Mouse (Mus musculus) C3H10T1/2 (cell line): Measurements from ENCODE around the gene Phlpp2. TPM values are rescaled to one million over a fixed set of nuclear protein-coding genes. Genes with fewer than 3 reads are reported as not detected.

Source experiments
- polyA plus RNA-seq, 2 experiments: library from polyadenylated mRNA; unstranded; fragments of >200 nt; fragmentation: generic; extraction: Trizol; gene quantifications; one replicate each; pipeline ENCODE4 v1.2.1; 2012; ENCODE audit warnings: missing spikeins in 2 of 2

Phlpp2 gene
- polyA plus RNA-seq: 1 to 10 TPM in 1 of 2 experiments, under 1 TPM in 1; 0.29 to 3.7 TPM

DNA sequence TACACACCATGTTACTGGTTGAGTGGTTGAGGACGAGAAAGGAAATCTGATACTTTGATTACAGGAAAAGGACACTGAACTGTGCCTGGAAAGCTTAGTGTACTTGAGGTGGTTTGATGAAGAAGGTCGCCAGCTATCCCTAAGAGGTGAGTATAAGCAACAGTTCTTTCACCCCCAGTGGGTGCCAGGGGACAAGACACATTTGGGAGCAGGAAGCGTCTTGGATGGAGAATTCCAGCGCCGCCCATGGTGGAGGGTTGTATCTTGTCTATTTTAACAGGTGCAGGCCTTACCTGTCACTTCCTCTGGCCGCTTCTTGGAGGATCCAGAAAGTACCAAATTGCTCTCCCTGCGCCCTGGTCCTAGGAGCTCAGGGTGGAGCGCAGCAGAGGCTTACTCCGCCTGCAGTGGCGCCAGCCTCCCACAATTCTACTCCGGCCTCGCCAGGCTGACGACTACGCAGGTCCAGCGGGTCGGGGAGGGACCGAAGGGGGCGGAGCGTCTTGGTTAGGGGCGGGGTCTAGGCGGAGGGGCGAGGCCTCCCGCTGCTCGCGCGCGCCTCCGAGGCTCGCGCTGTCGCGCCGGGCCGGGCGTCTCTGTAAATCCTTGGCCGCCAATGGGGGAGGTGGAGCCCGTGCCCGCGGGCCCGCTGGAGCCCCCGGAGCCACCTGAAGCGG lies at the start of gene Phlpp2:
Phlpp2 (plus strand) TSS at position 540 of the 677 bp plus-strand sequence.

DNA sequence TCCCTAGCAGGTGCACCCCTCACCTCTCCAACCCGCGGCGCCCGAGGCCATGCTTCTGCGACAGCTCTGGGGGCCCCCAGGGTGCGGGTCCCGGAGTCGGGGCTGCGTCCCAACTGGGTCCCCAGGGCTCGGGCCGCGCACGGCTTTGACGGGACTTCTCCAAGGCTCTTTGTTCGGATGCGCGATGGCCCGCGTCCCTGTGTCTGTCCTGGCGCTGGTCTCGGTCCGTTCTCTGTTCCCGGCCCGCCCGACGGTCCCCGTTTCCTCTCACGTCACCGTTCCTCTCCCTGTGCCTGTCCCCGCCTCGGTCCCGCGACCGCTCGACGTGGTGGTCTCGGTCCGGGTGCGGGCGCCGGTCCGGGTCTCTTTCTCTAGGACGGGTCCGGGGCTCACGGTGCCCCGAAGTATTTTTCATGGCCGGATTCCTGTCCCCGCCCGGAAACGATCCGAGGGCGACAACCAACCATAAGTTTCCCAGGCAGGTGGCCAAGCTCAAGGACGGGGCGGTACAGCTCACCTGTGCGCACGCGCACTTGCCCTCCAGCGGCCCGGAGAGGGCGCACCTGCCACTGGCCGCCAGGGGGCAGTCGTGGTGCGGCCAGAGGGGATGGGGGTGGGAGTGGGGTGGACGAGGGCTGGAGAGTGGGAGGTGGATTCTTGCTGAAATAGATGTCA lies 93.5 kb downstream of the Phlpp2 start, which contains the start of gene Marveld3:
Marveld3 (minus strand) TSS at position 511 of the 675 bp plus-strand sequence.

DNA sequence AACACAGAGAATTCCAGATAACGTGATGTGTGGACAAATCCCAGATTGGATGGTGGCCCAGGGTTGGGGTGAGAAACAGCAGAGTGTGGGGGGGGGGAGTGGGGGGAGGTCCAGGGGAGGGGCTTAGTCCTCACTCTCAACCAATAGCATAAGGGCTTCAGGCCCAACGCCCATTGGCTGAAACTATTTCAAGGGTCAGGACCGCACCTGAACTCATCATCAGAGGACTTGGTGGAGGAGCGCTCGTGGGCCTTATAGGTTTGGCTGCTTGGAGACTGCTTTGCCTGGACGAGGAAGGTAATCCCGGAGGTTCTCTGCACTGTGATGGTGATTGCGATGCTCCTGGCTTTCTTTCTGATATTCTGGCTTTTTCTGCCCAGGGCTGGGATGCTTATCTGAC lies 121.9 kb downstream of the Phlpp2 start, which contains the start of gene Tat:
Tat (plus strand) TSS at position 214 of the 400 bp plus-strand sequence.

Other genes starting within 250 kb of the Phlpp2 start
- gene Ist1, start 175.3 kb upstream of the Phlpp2 start, polyA plus RNA-seq: 10 to 100 TPM; 16.1 to 38.3 TPM
- gene Zfp821, start 163.0 kb upstream of the Phlpp2 start, polyA plus RNA-seq: 10 to 100 TPM in 1 of 2 experiments, 1 to 10 TPM in 1; 4.8 to 20.6 TPM
- gene Atxn1l, start 130.8 kb upstream of the Phlpp2 start, polyA plus RNA-seq: 1 to 10 TPM; 4.4 to 7.7 TPM
- 10 to 100 TPM in 1 of 2 experiments, 1 to 10 TPM in 1; 3.8 to 22.8 TPM for gene Ap1g1, start 90.0 kb upstream of the Phlpp2 start, polyA plus RNA-seq
- gene Marveld3, start 93.7 kb downstream of the Phlpp2 start, polyA plus RNA-seq: under 1 TPM in 1 of 2 experiments, not detected in 1; 0.04 TPM
- not detected for gene Tat, start 121.9 kb downstream of the Phlpp2 start, polyA plus RNA-seq
- gene Chst4, start 171.2 kb downstream of the Phlpp2 start, polyA plus RNA-seq: under 1 TPM; 0.05 to 0.11 TPM
- not detected for gene Zfp612, start 211.2 kb downstream of the Phlpp2 start, polyA plus RNA-seq
- not detected for gene Gm21964, start 232.7 kb downstream of the Phlpp2 start, polyA plus RNA-seq
- not detected for gene Gm17720, start 234.2 kb downstream of the Phlpp2 start, polyA plus RNA-seq